Mouse (Mus musculus) midbrain, postnatal 0 days (tissue): Measurements from ENCODE around the gene Adarb1. TPM values are rescaled to one million over a fixed set of nuclear protein-coding genes. Genes with fewer than 3 reads are reported as not detected.

Source experiments
- ATAC-seq: fragments of 200-750 bp; cut with Nextera tagmentation; 2 replicates; pipeline ENCODE4 v1.8.0; 2017; ENCODE audit warnings: moderate number of reproducible peaks, mild to moderate bottlenecking, moderate TSS enrichment, moderate library complexity; ENCODE audit not compliant: low FRiP score
- DNase-seq: peaks from one replicate; pipeline ENCODE4 v3.0.0-alpha.2; 2015; ENCODE audit warnings: low spot score
- H3K27ac ChIP-seq: fragments of 300-500 bp; sonication (generic); 2 replicates; pipeline ENCODE4 v1.5.1; 2014; ENCODE audit warnings: low read depth, mild to moderate bottlenecking, low read length, mixed read lengths
- H3K27me3 ChIP-seq: fragments of 300-500 bp; sonication (generic); 2 replicates; pipeline ENCODE4 v1.6.1; 2014; ENCODE audit warnings: low read length, control low read depth, mixed read lengths; ENCODE audit not compliant: insufficient read depth
- H3K36me3 ChIP-seq: fragments of 300-500 bp; sonication (generic); 2 replicates; pipeline ENCODE4 v1.6.1; 2014; ENCODE audit warnings: low read length, control low read depth, mixed read lengths; ENCODE audit not compliant: insufficient read depth
- H3K4me1 ChIP-seq: fragments of 300-500 bp; sonication (generic); 2 replicates; pipeline ENCODE4 v1.6.1; 2014; ENCODE audit warnings: mild to moderate bottlenecking, control low read depth, antibody characterized with exemption, low read length, mixed read lengths; ENCODE audit not compliant: insufficient read depth
- H3K4me2 ChIP-seq: fragments of 300-500 bp; sonication (generic); 2 replicates; pipeline ENCODE4 v1.6.1; 2014; ENCODE audit warnings: low read depth, mild to moderate bottlenecking, low read length, mixed read lengths; ENCODE audit not compliant: poor library complexity, severe bottlenecking
- H3K4me3 ChIP-seq: fragments of 300-500 bp; sonication (generic); 2 replicates; pipeline ENCODE4 v1.5.1; 2014; ENCODE audit warnings: low read depth, mild to moderate bottlenecking, low read length, moderate library complexity
- H3K9ac ChIP-seq: fragments of 300-500 bp; sonication (generic); replicated peaks from 2 replicates; pipeline ENCODE4 v1.6.1; 2014; ENCODE audit warnings: mild to moderate bottlenecking, low read length, moderate library complexity, mixed read lengths; ENCODE audit not compliant: poor library complexity, severe bottlenecking
- H3K9me3 ChIP-seq: fragments of 300-500 bp; sonication (generic); 2 replicates; pipeline ENCODE4 v1.6.1; 2016; ENCODE audit warnings: low read length, control low read depth
- CTCF ChIP-seq: IDR thresholded peaks from 2 replicates; pipeline ENCODE4 v1.5.1; 2016; ENCODE audit warnings: antibody characterized with exemption, mild to moderate bottlenecking
- WGBS: fragments of 180-500 bp; shearing (Covaris S2); extraction: QIAGEN DNeasy Blood & Tissue Kit; methylation state at CpG from one replicate; pipeline ENCODE4 v1.1.7; 2014; 5-methylcytosine and 5-hydroxymethylcytosine counted together
- polyA plus RNA-seq: library from polyadenylated mRNA; unstranded; fragments of >200 nt; fragmentation: Nextera tagmentation; extraction: Ambion mirVana; gene quantifications from 2 replicates; pipeline ENCODE4 v1.2.1, GENCODE M21; 2015
- total RNA-seq: library from RNA; depleted of rRNA; stranded (reverse); fragments of >200 nt; gene quantifications from 2 replicates; pipeline ENCODE4 v1.2.3, GENCODE M21; 2014

Gene Adarb1
- total and polyA plus RNA-seq, 2 experiments from 2014 or later, result 16.1 to 50.4 TPM

- no peak overlapping the region for H3K4me3 ChIP-seq
- H3K4me1 ChIP-seq, result no peaks in the 10 kb centered on the region
- WGBS, result 90% methylated on average over 1 of the region's 1 CpGs
- ATAC-seq (no peak), DNase-seq (no peak)
- no peaks in the 10 kb centered on the region for H3K27me3 ChIP-seq
- no peak overlapping the region for H3K9ac ChIP-seq
- H3K4me2 ChIP-seq, result no peak overlapping the region
- no peak for TF ChIP-seq CTCF
- no peak overlapping the region for H3K27ac ChIP-seq
- no peaks in the 10 kb centered on the region for H3K36me3 ChIP-seq
- H3K9me3 ChIP-seq, result no peaks in the 10 kb centered on the region
These were observed 42.0 kb downstream of the Adarb1 start for GRCm38 (mm10) chr10:77376056-77376455.

GRCm38 (mm10) chr10:77374948-77375347 lies 43.1 kb downstream of the Adarb1 start:
- DNase-seq (no peak), ATAC-seq (no peak)
- H3K9ac ChIP-seq, result no peak overlapping the region

GRCm38 (mm10) chr10:77374407-77374806 lies 43.7 kb downstream of the Adarb1 start:
- H3K4me3 ChIP-seq, result no peak overlapping the region
- ATAC-seq, result no peak
- TF ChIP-seq CTCF, result no peak
- no peak for DNase-seq
- H3K27me3 ChIP-seq, result no peaks in the 10 kb centered on the region
- no peak overlapping the region for H3K9ac ChIP-seq
- H3K36me3 ChIP-seq, result no peaks in the 10 kb centered on the region
- H3K4me2 ChIP-seq, result no peak overlapping the region
- H3K27ac ChIP-seq, result no peak overlapping the region
- no peaks in the 10 kb centered on the region for H3K9me3 ChIP-seq
- 85% methylated on average over 5 of the region's 5 CpGs for WGBS
- no peaks in the 10 kb centered on the region for H3K4me1 ChIP-seq

More at GRCm38 (mm10) chr10:77374948-77375347, 43.1 kb downstream of the Adarb1 start:
- H3K36me3 ChIP-seq, result no peaks in the 10 kb centered on the region
- H3K4me3 ChIP-seq, result no peak overlapping the region
- H3K4me2 ChIP-seq, result no peak overlapping the region
- no peaks in the 10 kb centered on the region for H3K9me3 ChIP-seq
- no peak for TF ChIP-seq CTCF
- 97% methylated on average over 1 of the region's 1 CpGs for WGBS
- no peak overlapping the region for H3K27ac ChIP-seq
- no peaks in the 10 kb centered on the region for H3K27me3 ChIP-seq
- H3K4me1 ChIP-seq, result no peaks in the 10 kb centered on the region

GRCm38 (mm10) chr10:77370129-77370528 lies 47.9 kb downstream of the Adarb1 start:
- no peaks in the 10 kb centered on the region for H3K9me3 ChIP-seq
- no peak for DNase-seq
- H3K36me3 ChIP-seq, result no peaks in the 10 kb centered on the region
- H3K27me3 ChIP-seq, result no peaks in the 10 kb centered on the region
- no peak overlapping the region for H3K4me3 ChIP-seq
- H3K4me2 ChIP-seq, result no peak overlapping the region
- WGBS, result 82% methylated on average over 5 of the region's 5 CpGs
- no peak overlapping the region for H3K27ac ChIP-seq
- no peak for TF ChIP-seq CTCF
- no peak for ATAC-seq
- no peak overlapping the region for H3K9ac ChIP-seq
- H3K4me1 ChIP-seq, result no peaks in the 10 kb centered on the region

GRCm38 (mm10) chr10:77367973-77368372 lies 50.1 kb downstream of the Adarb1 start:
- Histone ChIP-seq H3K9ac (no peak overlapping the region), H3K9me3 (no peaks in the 10 kb centered on the region), H3K4me1 (no peaks in the 10 kb centered on the region), H3K27ac (no peak overlapping the region), H3K36me3 (no peaks in the 10 kb centered on the region), H3K27me3 (no peaks in the 10 kb centered on the region), H3K4me3 (no peak overlapping the region), H3K4me2 (no peak overlapping the region)
- TF ChIP-seq CTCF, result no peak
- 68% methylated on average over 6 of the region's 6 CpGs for WGBS
- DNase-seq, result no peak
- ATAC-seq, result no peak

GRCm38 (mm10) chr10:77366959-77367358 lies 51.1 kb downstream of the Adarb1 start:
- TF ChIP-seq CTCF, result no peak

More at GRCm38 (mm10) chr10:77366959-77367358, 51.1 kb downstream of the Adarb1 start:
- ATAC-seq, result no peak
- Histone ChIP-seq H3K4me2 (no peak overlapping the region), H3K9me3 (no peaks in the 10 kb centered on the region), H3K36me3 (no peaks in the 10 kb centered on the region), H3K9ac (no peak overlapping the region), H3K27me3 (no peaks in the 10 kb centered on the region), H3K27ac (no peak overlapping the region), H3K4me1 (no peaks in the 10 kb centered on the region), H3K4me3 (no peak overlapping the region)
- DNase-seq, result no peak
- 94% methylated on average over 4 of the region's 4 CpGs for WGBS
